Mouse (Mus musculus) erythroblast, adult 5-6 weeks (primary cell): ENCODE data around the gene Zfp691. TPM values are rescaled to one million over a fixed set of nuclear protein-coding genes. Genes with fewer than 3 reads are reported as not detected.

ENCODE experiments used
- ATAC-seq: replicated peaks from 2 replicates; pipeline ENCODE4 v1.8.0; 2016; ENCODE audit warnings: moderate number of reproducible peaks, mild to moderate bottlenecking, moderate TSS enrichment, inconsistent platforms; ENCODE audit not compliant: poor library complexity, low FRiP score, severe bottlenecking
- total RNA-seq, 2 experiments: library from RNA; stranded (forward) in 1 of 2; stranded (reverse) in 1 of 2; fragments of 150-400 nt in 1 of 2; fragments of 200-764, 138-1000 nt in 1 of 2; gene quantifications; 2 replicates each; pipeline versions ENCODE4 v1.2.3 to v1.2.4; 2015 to 2017; ENCODE audit warnings: low replicate concordance in 2 of 2

Zfp691 gene
- total RNA-seq, 2 experiments from 2014 or later = 3.1 to 4.2 TPM

- ATAC-seq = no peak
Observed at GRCm38 (mm10) chr4:119128547-119128946, 45.4 kb downstream of the Zfp691 start.

- no peak for ATAC-seq
Observed at GRCm38 (mm10) chr4:119127229-119127628, 46.8 kb downstream of the Zfp691 start.

- ATAC-seq = no peak
Observed at GRCm38 (mm10) chr4:119125577-119126270, 48.3 kb downstream of the Zfp691 start.

- no peak for ATAC-seq
Observed at GRCm38 (mm10) chr4:119124771-119125273, 49.2 kb downstream of the Zfp691 start.

- peak; percentile 39; the same call in 1 of the 2 replicates for ATAC-seq
Observed at GRCm38 (mm10) chr4:119121249-119121648, 52.7 kb downstream of the Zfp691 start.

GRCm38 (mm10) chr4:119120095-119120494, 53.9 kb downstream of the Zfp691 start:
- ATAC-seq = no peak

Other genes with a start within 250 kb of the Zfp691 start
- gene Olfr1328, start 235.6 kb downstream of the Zfp691 start, total RNA-seq (2015; ENCODE audit: low replicate concordance) = not detected in 2 replicates
- not detected in 2 replicates for gene Olfr1328, start 235.6 kb downstream of the Zfp691 start, total RNA-seq (2017; ENCODE audit: low replicate concordance)
- not detected in 2 replicates for gene Lao1, start 212.6 kb downstream of the Zfp691 start, total RNA-seq (2015; ENCODE audit: low replicate concordance)
- gene Lao1, start 212.6 kb downstream of the Zfp691 start, total RNA-seq (2017; ENCODE audit: low replicate concordance) = not detected in 2 replicates
- 0.38 and 2.7 TPM in 2 replicates for gene Slc2a1, start 65.5 kb downstream of the Zfp691 start, total RNA-seq (2015; ENCODE audit: low replicate concordance)
- gene Slc2a1, start 65.5 kb downstream of the Zfp691 start, total RNA-seq (2017; ENCODE audit: low replicate concordance) = 1.1 and 1.4 TPM in 2 replicates
- 938 and 1,091 TPM in 2 replicates for gene Ermap, start 15.8 kb upstream of the Zfp691 start, total RNA-seq (2015; ENCODE audit: low replicate concordance)
- gene Ermap, start 15.8 kb upstream of the Zfp691 start, total RNA-seq (2017; ENCODE audit: low replicate concordance) = 1,195 and 1,321 TPM in 2 replicates
- 21.7 and 32.1 TPM in 2 replicates for gene Svbp, start 21.1 kb upstream of the Zfp691 start, total RNA-seq (2015; ENCODE audit: low replicate concordance)
- 36.0 and 124 TPM in 2 replicates for gene Svbp, start 21.1 kb upstream of the Zfp691 start, total RNA-seq (2017; ENCODE audit: low replicate concordance)
- gene Tmem269, start 44.0 kb upstream of the Zfp691 start, total RNA-seq (2015; ENCODE audit: low replicate concordance) = not detected in 2 replicates
- not detected in 2 replicates for gene Tmem269, start 44.0 kb upstream of the Zfp691 start, total RNA-seq (2017; ENCODE audit: low replicate concordance)
- gene AU022252, start 58.5 kb upstream of the Zfp691 start, total RNA-seq (2015; ENCODE audit: low replicate concordance) = 0.84 and 0.96 TPM in 2 replicates
- 1.3 and 1.4 TPM in 2 replicates for gene AU022252, start 58.5 kb upstream of the Zfp691 start, total RNA-seq (2017; ENCODE audit: low replicate concordance)
- gene P3h1, start 58.7 kb upstream of the Zfp691 start, total RNA-seq (2015; ENCODE audit: low replicate concordance) = 1.5 and 4.2 TPM in 2 replicates
- 1.8 and 2.9 TPM in 2 replicates for gene P3h1, start 58.7 kb upstream of the Zfp691 start, total RNA-seq (2017; ENCODE audit: low replicate concordance)
- gene Cldn19, start 81.2 kb upstream of the Zfp691 start, total RNA-seq (2015; ENCODE audit: low replicate concordance) = not detected in 2 replicates
- gene Cldn19, start 81.2 kb upstream of the Zfp691 start, total RNA-seq (2017; ENCODE audit: low replicate concordance) = not detected in 2 replicates
- 270 and 329 TPM in 2 replicates for gene Ybx1, start 120.4 kb upstream of the Zfp691 start, total RNA-seq (2015; ENCODE audit: low replicate concordance)
- 221 and 268 TPM in 2 replicates for gene Ybx1, start 120.4 kb upstream of the Zfp691 start, total RNA-seq (2017; ENCODE audit: low replicate concordance)
- gene Ppih, start 146.4 kb upstream of the Zfp691 start, total RNA-seq (2015; ENCODE audit: low replicate concordance) = 12.1 and 21.7 TPM in 2 replicates
- gene Ppih, start 146.4 kb upstream of the Zfp691 start, total RNA-seq (2017; ENCODE audit: low replicate concordance) = 32.9 and 35.6 TPM in 2 replicates
- gene Ccdc30, start 241.3 kb upstream of the Zfp691 start, total RNA-seq (2015; ENCODE audit: low replicate concordance) = not detected in 2 replicates
- not detected in 2 replicates for gene Ccdc30, start 241.3 kb upstream of the Zfp691 start, total RNA-seq (2017; ENCODE audit: low replicate concordance)
- 4.2 and 8.1 TPM in 2 replicates for gene Ppcs, start 248.2 kb upstream of the Zfp691 start, total RNA-seq (2015; ENCODE audit: low replicate concordance)
- 2.3 and 7.2 TPM in 2 replicates for gene Ppcs, start 248.2 kb upstream of the Zfp691 start, total RNA-seq (2017; ENCODE audit: low replicate concordance)
- 2.9 TPM in 1 of 2 replicates, not detected in the other for gene Zmynd12, start 248.6 kb upstream of the Zfp691 start, total RNA-seq (2015; ENCODE audit: low replicate concordance)
- gene Zmynd12, start 248.6 kb upstream of the Zfp691 start, total RNA-seq (2017; ENCODE audit: low replicate concordance) = 0.43 TPM in 1 of 2 replicates, not detected in the other